Mouse (Mus musculus) gastrocnemius, adult 18-20 months (tissue): ENCODE results near the gene Ppp2r1a. TPM values are rescaled to one million over a fixed set of nuclear protein-coding genes. Genes with fewer than 3 reads are reported as not detected.

Experiments used
- DNase-seq: peaks from one replicate; pipeline ENCODE4 v3.0.0; 2021; ENCODE audit warnings: low spot score
- long read RNA-seq, 2 experiments: library from polyadenylated mRNA; stranded (forward); transcript quantifications; one replicate each; pipeline ENCODE4 v2.0.0; 2021
- total RNA-seq, 2 experiments: library from RNA; stranded (reverse); gene quantifications; 2 replicates each; pipeline ENCODE4 v1.2.3; 2021

Ppp2r1a gene
- 100 to 1,000 TPM in 1 of 2 experiments, 10 to 100 TPM in 1; 94.8 to 112 TPM for total RNA-seq
- long read RNA-seq, experiment 1, transcript Ppp2r1a-201 (15 exons, 2,410 nt): major isoform, 140 of 204 reads
- long read RNA-seq, experiment 1, partial matches to known transcripts: 58 of 204 reads
- long read RNA-seq, experiment 1, other reads (novel, unspliced or antisense): 6 of 204 reads
- long read RNA-seq, experiment 2, transcript Ppp2r1a-201 (15 exons, 2,410 nt): major isoform, 106 of 142 reads
- long read RNA-seq, experiment 2, partial matches to known transcripts: 34 of 142 reads
- long read RNA-seq, experiment 2, other reads (novel, unspliced or antisense): 2 of 142 reads

- DNase-seq: peak; percentile 100
Observed at GRCm38 (mm10) chr17:20944985-20945891, at the start of gene Ppp2r1a. Gene Ppp2r1a (plus strand): TSS chr17:20945311.

DNA sequence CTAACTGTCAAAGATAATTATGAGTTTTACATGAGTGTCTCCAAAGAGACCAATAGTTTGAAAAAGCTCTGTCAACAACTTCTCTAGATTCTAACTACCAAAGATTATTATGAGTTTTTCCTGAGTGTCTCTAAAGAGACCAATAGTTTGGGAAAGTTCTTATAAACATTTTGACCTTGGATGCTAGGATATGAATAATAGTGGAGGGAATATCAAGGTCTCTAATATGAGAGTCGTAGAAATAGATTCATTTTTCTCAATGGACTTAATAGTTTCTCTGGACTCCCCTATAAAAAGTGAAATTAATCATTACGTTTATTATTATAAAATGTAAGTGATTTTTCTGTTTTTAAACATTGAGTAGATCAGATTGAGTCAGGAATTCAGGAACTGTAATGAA is 40.1 kb upstream of the Ppp2r1a start, which contains the start of gene Vmn1r231:
TSS of gene Vmn1r231 (minus strand) at position 101 of the 400 bp plus-strand sequence.
- no peak for DNase-seq

GRCm38 (mm10) chr17:20919614-20920013 is 25.5 kb upstream of the Ppp2r1a start, which contains the start of gene Vmn1r232:
Gene Vmn1r232 (minus strand): TSS chr17:20919714.
- DNase-seq: no peak

DNA sequence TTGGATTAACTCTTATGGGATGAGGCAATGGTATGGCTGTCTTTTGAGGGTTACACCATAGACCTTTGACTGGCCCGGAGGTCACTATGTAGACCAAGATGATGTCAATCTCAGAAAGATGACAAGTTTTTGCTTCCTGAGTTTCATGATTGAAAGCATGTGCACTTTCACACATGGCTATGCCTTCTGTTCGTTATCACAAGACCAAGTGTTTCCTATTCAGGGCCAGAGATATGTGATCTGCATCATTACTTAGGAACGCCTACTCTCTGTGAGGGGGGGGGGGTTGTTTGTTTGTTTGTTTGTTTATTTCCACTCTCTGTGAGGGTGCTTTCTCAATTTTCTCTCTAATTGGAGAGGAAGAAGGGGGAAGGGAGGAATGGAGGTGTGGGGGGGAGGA is 885 bp upstream of the Ppp2r1a start:
- DNase-seq: no peak

GRCm38 (mm10) chr17:20946026-20946565 is 985 bp downstream of the Ppp2r1a start:
- no peak for DNase-seq

GRCm38 (mm10) chr17:20946636-20947035 is 1.5 kb downstream of the Ppp2r1a start:
- no peak for DNase-seq

DNA sequence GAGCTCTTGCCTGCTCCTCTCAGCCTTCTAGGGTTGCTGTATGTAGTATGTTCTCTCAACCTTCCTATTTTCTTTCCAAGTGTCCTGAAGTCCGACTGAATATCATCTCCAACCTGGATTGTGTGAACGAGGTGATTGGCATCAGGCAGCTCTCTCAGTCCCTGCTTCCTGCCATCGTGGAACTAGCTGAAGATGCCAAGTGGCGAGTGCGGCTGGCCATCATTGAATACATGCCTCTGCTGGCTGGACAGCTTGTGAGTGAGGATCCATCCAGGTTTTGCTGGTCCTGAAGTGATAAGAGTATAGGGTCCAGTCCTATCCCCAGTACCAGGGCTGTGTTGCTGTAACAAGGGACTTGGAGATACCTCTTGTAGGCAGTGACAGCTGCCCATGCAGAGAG is 15.3 kb downstream of the Ppp2r1a start:
- no peak for DNase-seq

DNA sequence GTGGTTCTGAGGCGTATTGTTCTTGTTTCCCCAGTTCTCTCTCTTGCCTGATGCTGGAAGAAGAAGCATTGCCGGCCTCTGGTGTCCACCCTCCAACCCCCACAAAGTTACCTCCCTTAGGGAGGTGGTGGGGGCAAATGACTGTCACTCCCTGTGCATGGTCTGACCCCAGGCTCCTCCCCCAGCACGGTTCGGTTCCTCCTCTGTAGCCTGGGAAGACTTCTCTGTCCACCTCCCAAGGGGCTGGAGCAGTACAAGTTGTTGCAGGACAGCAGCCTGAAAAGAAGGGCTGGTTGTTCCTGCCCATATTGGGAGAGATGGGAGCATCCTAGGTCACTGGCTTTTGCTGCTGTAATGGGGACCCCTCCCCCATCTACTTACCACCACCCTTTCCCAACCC is 20.3 kb downstream of the Ppp2r1a start:
- DNase-seq: peak; percentile 15

DNA sequence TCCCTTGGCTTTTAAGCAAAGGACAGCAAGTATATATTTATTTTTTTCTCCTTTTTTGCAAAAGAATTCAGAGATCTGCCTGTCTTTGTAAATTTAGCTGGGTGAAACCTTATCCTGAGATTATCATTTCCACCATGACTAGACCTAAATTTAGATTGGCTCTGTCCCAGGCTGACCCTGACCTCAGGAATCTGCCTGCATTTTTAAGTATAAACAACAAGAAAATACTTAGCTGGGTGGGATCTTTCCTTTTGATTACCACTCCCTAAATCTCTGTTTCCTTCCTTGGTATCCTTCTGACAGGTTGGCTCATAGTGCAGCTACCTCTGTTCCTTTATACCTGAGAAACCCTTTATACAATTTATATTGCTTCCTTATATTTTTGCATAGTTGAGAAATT is 21.6 kb downstream of the Ppp2r1a start:
- peak; percentile 20 for DNase-seq

- DNase-seq: no peak
Observed at GRCm38 (mm10) chr17:20993716-20994115, 48.6 kb downstream of the Ppp2r1a start.

GRCm38 (mm10) chr17:20996364-20996763 is 51.3 kb downstream of the Ppp2r1a start, which contains the start of gene Vmn1r233:
Gene Vmn1r233 (minus strand): TSS chr17:20996464.
- no peak for DNase-seq

DNA sequence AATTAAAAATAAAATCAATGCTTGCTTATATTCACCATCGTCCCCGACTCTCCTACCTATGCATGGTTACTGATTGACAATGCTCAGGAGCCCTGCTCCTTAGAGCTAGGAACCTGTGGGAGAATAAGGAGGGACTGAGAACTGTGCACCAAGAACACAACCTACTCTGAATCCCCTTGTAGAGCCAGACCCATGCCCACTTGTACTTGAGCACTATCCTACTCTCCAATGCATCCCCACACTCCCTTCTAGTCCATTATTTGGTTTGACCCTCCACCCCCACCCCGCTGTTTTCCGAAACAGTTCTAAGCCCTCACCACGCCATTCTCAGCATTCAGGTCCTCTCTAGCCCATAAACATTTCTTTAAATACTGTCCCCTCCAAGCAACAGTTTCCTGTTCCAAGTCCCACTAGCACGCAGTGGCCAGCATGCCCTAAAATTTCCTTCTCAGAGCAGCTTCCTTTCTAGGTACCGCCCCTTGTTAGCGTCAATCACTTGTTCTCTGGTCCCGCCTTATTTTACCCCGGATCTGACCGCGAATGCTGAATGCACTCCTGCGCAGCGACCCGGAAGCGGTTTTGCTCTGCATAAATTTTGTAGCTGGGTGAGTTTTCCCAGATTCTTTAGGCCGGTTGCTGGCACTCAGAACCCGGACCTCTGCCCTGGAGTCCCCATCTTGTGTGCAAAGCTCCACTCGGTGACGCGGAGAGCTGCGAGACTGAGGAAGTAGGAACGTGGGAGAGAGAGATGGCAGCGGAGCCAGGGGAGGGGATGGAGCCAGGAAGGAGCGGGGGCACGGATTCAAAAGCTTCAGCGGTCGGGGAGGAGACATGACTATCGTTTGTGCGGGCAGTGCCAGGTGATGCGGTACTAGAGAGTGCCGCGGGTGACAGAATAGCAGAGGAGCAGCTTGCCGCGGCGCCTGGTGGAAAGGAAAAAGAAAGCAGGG is 63.5 kb downstream of the Ppp2r1a start, which contains the start of gene Zfp160:
TSS of gene Zfp160 (plus strand) at position 522 of the 950 bp plus-strand sequence.
- DNase-seq: peak; percentile 88

DNA sequence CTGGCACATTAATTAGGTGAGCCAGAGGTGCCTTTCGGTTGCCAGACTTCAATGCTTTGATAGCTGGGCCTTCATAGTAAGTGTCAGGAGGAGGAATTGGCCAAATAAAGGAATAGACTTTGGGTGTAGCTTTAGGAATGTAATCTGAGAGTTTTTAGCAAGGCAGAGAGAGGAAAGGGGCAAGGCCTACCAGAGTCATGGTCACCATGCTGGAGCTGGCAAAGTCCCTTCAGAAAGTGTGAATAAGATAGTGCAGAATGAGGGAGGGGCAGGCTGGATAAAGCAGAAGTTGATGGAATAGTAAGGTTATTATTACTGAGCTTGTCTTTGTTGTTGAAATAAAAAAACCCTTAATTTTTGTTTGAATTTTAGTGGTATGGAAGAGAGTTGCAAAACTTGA is 64.6 kb downstream of the Ppp2r1a start:
- no peak for DNase-seq

Other genes starting within 250 kb of the Ppp2r1a start
- not detected for gene Vmn1r227, start 215.5 kb upstream of the Ppp2r1a start, total RNA-seq
- gene Vmn1r228, start 159.2 kb upstream of the Ppp2r1a start, total RNA-seq: not detected
- not detected for gene Vmn1r229, start 133.8 kb upstream of the Ppp2r1a start, total RNA-seq
- gene Vmn1r230, start 104.9 kb upstream of the Ppp2r1a start, total RNA-seq: not detected
- not detected for gene Vmn1r231, start 40.2 kb upstream of the Ppp2r1a start, total RNA-seq
- not detected for gene Vmn1r232, start 25.6 kb upstream of the Ppp2r1a start, total RNA-seq
- gene Vmn1r233, start 51.2 kb downstream of the Ppp2r1a start, total RNA-seq: not detected
- 1 to 10 TPM; 5.6 to 6.6 TPM for gene Zfp160, start 63.6 kb downstream of the Ppp2r1a start, total RNA-seq